Mouse (Mus musculus) B cell, adult 2 months (primary cell): ENCODE measurements around the gene Slc25a31.

Source experiments
- DNase-seq, 2 experiments: peaks; one replicate each; pipeline ENCODE4 v3.0.0; 2022

Slc25a31 gene

GRCm38 (mm10) chr3:40738381-40738912 lies 29.8 kb downstream of the Slc25a31 start:
- no peak for DNase-seq

DNA sequence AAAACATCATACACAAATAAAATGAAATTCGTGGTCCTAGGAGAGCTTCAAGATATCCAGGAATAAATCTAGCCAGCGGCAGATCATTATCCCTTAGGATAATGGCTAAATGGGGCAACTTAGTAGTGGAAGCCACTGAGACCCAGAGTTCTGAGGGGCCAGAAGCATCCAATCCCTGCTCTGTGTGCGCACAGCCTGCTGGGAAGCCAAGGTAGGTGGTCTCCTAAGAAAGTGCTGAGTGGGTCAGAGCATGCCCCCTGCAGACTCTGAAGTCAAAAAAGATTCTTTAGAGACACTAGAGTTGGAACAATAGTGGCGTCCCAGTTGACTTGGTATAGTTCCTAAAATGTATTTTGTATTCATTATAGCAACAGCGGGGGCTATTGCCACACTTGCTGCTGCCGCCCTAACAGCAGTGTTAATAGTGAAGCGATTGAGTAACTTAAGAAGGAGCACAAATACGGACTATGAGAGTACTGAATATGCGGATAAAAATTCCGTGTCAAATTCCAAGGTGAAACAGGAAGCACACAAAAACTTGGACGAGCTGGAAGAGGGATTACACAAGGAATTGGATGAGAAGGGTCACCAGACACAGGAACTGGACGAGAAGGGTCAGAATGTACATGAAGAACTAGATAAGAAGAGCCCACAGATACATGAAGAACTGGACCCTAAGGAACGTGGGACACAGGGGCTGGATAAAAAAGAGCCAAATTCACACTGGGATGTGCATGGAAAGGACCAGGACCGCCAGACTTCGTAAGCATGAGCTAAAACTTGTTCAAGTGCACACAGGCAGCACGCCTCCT lies 35.6 kb downstream of the Slc25a31 start, which contains the start of gene Hspa4l:
Hspa4l (plus strand) TSS at position 472 of the 812 bp plus-strand sequence.
- no peak for DNase-seq

DNA sequence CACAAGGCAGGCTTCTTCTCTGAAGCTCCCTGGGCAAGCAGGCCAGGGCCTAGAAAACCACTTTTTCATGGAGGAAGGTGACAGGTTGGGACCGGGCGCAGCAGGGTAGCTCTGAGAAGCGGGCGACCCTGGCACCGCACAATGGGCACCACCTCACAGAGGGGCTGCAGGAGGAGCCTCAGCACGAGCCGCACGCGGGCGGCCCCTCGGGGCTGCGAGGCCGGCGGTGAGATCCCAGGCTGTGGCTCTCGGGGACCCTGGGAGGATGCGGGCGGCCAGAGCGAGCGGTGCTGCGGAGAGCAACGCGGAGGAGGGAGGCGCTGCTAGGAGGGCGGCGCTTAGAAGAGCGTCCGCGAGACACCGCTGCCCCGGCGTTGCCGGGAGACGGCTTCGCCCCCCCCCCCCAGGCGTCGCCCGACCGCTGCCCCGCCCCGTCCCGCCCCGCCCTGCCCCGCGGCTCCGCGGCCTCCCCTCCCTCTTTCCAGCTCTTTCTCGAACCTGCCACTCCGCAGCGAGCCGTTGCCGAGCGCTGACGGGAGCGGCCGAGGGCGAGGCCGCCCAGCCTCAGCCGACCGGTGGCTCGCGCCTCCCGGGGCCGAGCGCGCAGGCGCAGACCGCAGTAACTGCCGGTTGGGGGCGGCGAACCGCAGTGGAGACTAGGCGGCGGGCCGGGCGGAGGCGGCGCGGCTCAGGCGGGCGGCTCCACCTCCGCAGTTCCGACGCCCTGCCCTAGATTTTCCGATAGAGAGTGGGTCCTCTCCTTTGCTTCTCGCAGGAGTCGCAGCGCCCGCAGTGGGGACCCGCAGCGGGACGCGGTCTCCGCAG lies 36.4 kb downstream of the Slc25a31 start:
- DNase-seq = peak; percentile 85 to 89

GRCm38 (mm10) chr3:40745661-40746547 lies 37.2 kb downstream of the Slc25a31 start:
- peak in 1 of 2 experiments; percentile 64 for DNase-seq

GRCm38 (mm10) chr3:40760746-40761145 lies 52.1 kb downstream of the Slc25a31 start:
- no peak for DNase-seq

DNA sequence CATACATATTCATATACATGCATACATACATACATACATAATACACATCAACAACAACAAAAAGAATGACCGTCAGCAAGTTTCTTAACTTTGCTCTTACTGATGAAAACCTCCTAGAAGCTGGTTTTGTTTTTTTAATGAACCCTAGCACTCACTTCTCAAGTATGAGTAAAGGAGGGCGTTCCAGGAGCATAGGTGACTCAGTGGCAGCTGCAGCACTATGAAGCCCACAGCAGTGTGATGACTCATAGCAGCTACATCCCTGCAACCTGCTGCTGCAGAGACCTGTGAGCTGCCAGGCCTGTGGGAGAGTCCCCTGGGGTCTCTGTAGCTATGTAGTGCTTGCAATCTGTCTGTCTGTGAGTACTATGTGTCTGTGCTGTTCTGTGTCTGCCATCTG lies 52.7 kb downstream of the Slc25a31 start:
- no peak for DNase-seq
